Mouse (Mus musculus) R1 (cell line): ENCODE data around the gene Slc38a7.

Experiments used
- DNase-seq: peaks from one replicate; pipeline ENCODE4 v3.0.0-alpha.2; 2018; ENCODE audit warnings: low read depth, low spot score

The Slc38a7 gene

DNA sequence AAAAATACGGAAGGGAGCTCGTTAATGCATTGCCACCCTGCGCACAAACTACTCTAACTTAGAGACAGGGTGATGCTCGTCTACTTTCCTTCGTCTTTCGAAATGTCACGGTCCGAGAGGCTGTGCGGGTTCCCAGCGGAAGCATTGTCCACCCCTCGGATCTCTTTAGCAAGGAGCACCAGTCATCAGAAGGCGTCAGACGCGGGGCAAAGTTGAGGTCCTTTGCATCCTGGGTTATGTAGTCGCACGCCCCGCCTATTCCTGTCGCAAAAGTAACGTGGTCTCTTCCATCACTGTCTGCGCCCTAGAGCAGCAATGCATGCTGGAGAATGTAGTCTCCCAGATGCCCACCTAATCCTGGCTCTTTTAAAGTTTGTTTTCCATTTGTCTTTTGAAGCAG lies 45.5 kb downstream of the Slc38a7 start:
- DNase-seq = peak; percentile 97

DNA sequence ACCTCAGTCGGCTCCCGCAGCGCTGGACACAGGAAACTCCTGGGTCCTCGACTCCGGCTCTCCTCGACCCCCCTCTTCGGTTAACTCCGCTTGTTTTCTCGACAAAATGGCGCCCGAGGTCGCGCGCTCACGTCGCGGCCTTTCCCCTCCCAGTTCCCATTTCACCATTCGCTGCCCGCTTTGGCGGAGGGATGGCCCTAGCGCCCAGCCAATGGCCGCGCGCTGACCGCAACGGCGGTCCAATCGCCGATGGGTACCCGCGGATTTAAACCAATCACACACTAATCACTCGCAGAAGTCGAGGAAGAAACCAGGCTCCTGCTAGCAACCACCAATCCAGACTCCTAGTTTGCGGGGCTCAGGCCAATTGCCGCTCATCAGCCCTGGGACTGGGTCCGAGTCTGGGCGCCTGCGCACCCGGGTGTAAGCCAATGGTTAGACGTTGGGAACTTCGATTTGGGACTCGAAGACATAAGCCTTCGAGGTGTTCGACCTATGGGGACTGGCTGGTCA lies 46.0 kb downstream of the Slc38a7 start, which contains the start of gene Cnot1:
Gene Cnot1 (minus strand): TSS at position 134 of the 513 bp plus-strand sequence.
- DNase-seq = peak; percentile 99

DNA sequence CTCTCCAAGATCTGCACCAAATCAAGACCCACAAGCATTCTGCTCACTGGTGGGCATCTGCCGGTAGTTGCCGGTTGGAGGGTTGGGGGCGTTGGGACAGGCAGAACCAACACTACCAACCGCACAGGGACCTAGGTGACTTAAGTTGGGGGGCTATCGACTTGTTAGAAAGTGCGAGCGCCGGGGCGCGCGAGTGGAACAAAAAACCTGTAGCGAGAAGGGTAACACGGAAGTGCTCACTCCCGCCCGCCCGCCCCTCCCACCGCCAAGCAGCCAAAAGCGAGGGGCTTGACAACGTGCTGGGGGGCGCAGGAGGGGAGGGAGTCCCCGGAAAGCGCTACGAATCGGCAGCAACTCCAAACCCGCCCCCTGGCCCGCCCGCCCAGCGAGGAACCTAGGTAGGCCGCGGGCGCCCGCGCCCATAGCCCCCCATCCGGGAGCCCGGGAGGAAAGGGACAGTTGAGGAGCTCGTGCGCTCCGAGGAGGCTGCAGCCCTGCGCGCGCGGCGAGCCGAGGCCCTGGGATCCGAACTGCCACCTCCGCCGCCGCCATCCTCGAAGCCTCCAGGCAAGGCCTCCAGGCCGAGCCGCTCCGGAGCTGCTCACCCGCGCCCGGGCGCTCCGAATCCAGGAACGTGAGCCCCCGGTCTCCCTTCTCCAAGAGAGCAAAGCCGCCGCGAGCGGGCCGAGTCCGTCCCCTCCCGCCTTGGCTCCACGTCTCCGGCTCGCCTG lies 46.7 kb downstream of the Slc38a7 start:
- peak; percentile 68 for DNase-seq

DNA sequence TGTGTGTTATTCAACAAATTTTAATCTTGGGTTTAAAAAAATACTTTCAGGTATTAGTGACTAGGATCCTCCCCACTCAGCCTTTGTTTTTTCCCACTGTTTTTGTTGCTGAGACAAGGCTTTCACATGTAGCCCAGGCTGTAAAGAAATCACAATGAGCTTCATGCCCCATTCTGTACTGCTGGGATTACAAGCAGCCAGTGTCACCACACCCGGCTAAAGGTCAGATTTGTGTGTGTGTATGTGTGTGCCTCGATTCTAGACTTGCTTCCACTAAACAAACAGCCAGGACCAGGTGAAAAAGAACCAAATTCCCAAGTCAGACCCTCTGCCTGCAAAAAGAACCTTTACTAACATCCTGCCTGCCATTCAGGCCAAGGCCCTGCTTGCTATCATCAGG lies 47.9 kb downstream of the Slc38a7 start:
- no peak for DNase-seq

DNA sequence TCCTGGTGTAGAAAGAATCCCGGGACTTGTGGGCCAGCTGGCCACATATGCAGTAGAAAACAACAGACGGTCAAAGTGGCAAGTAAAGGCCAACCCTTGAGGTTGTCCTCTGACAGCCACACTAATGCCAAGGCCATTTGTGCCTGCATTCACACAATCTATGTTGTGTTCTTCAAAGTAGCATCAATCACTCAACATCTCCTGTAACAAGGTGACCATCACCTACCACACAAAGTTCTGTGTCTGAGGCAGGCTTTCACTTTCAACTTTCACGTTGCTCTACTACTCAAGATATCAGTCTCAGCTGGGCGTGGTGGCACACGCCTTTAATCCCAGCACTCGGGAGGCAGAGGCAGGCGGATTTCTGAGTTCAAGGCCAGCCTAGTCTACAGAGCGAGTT lies 51.1 kb downstream of the Slc38a7 start:
- DNase-seq = peak; percentile 24

DNA sequence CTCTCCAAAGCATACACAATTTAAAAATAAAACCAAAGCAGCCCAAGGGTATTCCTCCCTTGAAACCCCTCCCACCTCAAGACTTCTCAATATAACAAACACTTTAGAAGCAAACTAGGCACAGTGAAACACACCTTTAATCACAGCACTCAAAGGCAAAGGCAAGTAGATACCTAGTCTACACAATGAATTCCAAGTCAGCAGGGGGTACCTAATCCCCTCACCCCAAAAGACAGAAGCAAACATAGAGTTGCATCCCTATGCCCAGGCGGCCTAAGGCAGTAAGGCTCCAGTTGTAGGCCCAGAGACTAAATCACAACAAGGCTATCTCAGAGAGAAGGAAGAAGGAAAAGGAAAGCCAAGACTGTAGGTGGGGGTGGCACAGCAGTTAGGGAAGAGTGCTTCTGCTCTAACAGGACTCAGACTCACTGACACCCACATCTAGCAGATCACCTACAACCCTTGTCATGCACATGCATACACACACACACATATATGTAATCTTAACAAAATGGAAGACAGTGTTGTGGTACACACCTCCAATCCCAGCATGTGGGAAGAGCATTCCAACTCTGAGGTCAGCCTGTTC lies 51.8 kb downstream of the Slc38a7 start:
- peak; percentile 84 for DNase-seq

DNA sequence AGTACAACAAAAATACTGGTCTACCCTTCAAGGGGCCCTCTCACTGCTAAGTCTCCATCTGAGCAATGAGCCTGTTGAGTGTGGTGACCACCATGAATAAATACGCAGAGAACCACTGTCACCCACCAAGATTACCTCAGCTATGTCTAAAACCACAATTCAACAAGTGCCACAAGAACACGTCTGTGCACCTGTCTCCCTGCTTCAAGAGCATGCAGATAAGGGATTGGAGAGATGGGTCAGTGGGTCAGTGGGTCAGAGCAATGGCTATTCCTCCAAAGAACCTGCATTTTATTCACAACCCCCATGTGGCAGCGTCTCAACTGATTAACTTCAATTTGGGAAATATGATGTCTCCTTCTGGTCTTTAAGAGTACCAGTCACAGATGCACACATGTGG lies 53.0 kb downstream of the Slc38a7 start:
- DNase-seq = no peak

DNA sequence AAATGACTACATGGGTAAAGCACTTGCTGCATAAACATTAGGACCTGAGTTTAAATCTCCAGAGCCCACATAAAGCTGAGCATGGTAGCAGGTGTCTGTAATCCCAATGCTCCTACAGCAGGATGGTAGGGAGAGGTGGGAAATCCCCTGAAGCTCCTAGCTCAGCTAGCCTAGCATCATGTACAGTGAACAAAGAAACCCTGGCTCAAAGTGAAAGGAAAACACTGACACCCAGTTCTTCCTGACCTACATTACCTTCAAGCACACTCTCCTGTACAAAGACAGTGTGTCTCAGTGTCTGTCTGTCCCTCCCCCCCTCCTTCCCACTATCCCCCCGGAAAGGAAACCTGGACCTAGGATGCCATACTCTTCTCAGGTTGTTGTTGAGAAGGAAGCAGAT lies 53.4 kb downstream of the Slc38a7 start:
- no peak for DNase-seq

DNA sequence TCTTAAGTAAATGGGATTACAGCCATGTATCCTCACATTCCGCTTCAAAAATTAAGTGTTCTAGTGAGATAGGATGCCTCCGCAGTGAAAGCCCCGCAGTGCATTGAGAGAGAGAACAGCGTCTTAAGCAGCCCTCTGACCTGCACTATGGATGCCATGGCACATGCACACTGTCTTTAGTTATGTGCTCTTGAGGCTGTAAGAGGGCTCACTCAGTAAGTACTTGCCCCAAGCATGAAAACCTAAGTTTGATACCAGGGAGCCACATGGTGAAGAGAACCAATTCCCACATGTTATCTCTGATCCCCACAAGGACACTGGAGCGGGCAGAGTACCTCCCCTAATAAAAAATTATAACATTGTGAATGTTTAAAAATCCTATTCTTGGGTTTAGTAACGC lies 54.2 kb downstream of the Slc38a7 start:
- no peak for DNase-seq

DNA sequence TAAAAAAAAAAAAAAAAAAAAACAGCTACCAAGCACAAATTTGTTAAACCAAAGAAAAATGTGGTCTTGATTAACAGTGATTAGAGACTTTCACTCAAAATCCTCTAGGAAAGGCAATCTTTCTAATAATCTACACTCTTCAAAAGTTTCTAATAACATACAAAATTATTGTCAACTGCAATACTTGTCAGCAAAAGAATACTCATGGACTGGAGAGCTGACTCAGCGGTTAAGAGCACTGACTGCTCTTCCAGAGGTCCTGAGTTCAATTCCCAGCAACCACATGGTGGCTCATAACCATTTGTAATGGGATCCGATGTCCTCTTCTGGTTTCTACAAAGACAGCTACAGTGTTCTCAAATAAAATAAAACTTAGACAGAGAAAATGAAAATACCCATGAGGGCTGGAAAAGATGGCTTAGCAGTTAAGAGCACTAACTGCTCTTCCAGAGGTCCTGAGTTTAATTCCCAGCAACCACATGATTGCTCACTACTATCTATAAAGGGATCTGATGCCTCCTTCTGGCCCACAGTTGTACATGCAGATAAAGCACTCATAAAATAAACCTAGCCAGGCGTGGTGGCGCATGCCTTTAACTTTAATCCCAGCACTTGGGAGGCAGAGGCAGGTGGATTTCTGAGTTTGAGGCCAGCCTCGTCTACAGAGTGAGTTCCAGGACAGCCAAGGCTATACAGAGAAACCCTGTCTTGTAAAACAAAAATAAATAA lies 57.8 kb downstream of the Slc38a7 start:
- peak; percentile 73 for DNase-seq
